Mouse (Mus musculus) embryonic fibroblast, embryonic 13.5 days (primary cell): Measurements from ENCODE around the gene Chuk.

Experiments
- CTCF ChIP-seq: IDR thresholded peaks from 2 replicates; pipeline ENCODE4 v1.5.1; 2011; ENCODE audit warnings: mild to moderate bottlenecking, control low read depth, low read length, moderate library complexity, borderline replicate concordance; ENCODE audit not compliant: insufficient read depth
- POLR2A ChIP-seq: IDR thresholded peaks from 2 replicates; pipeline ENCODE4 v1.6.1; 2011; ENCODE audit warnings: low read depth, mild to moderate bottlenecking, control low read depth, low read length, moderate library complexity

DNA sequence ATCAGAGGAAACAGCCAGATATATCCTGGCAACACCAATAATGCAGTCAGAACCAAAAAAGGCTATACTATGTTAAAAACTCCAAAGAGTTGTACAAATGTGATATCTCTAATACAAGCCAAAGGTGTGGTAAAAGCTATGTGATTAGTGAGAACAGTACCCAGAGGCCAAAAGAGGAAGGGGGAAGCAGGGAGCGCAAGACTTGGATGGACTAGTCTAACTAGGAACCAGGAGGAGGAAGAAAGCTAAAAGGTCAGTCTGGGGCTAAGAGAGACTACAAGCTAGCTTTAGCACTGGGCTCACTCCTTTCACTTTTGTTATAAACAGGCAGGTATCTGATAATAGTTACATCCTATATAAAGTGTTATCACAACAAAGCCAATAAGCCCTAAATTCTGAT, 2.9 kb downstream of the Chuk start:
- TF ChIP-seq POLR2A (no peak), CTCF (no peak)
